Mouse (Mus musculus) liver, postnatal 0 days (tissue): ENCODE measurements around the gene Olfr90. TPM values are rescaled to one million over a fixed set of nuclear protein-coding genes. Genes with fewer than 3 reads are reported as not detected.
"Not testable (repeated sequence)": the region's sequence is repeated elsewhere in the genome, so short reads cannot be mapped to it uniquely, and the experiment has no call there.

ENCODE experiments used
- ATAC-seq: fragments of 200-750 bp; cut with Nextera tagmentation; 2 replicates; pipeline ENCODE4 v1.8.0; 2017; ENCODE audit warnings: mild to moderate bottlenecking, moderate library complexity
- DNase-seq: peaks from one replicate; pipeline ENCODE4 v3.0.0-alpha.2; 2016
- H3K27ac ChIP-seq: fragments of 300-500 bp; sonication (generic); 2 replicates; pipeline ENCODE4 v1.5.1; 2014; ENCODE audit warnings: antibody characterized with exemption, moderate library complexity, mild to moderate bottlenecking, low read depth
- H3K27me3 ChIP-seq: fragments of 300-500 bp; sonication (generic); 2 replicates; pipeline ENCODE4 v1.6.1; 2014; ENCODE audit warnings: low read length, control low read depth, mixed read lengths; ENCODE audit not compliant: insufficient read depth
- H3K36me3 ChIP-seq: fragments of 300-500 bp; sonication (generic); replicated peaks from 2 replicates; pipeline ENCODE4 v1.6.1; 2014; ENCODE audit warnings: mild to moderate bottlenecking, control low read depth, low read length, moderate library complexity, mixed read lengths; ENCODE audit not compliant: insufficient read depth
- H3K4me1 ChIP-seq: fragments of 300-500 bp; sonication (generic); 2 replicates; pipeline ENCODE4 v1.6.1; 2014; ENCODE audit warnings: antibody characterized with exemption, mild to moderate bottlenecking, control low read depth; ENCODE audit not compliant: insufficient read depth
- H3K4me2 ChIP-seq: fragments of 300-500 bp; sonication (generic); 2 replicates; pipeline ENCODE4 v1.6.1; 2014; ENCODE audit warnings: low read depth, mild to moderate bottlenecking, low read length, moderate library complexity, mixed read lengths
- H3K4me3 ChIP-seq: fragments of 300-500 bp; sonication (generic); 2 replicates; pipeline ENCODE4 v1.5.1; 2014; ENCODE audit warnings: low read depth, low read length
- H3K9ac ChIP-seq: fragments of 300-500 bp; sonication (generic); replicated peaks from 2 replicates; pipeline ENCODE4 v1.6.1; 2014; ENCODE audit warnings: mild to moderate bottlenecking, moderate library complexity
- H3K9me3 ChIP-seq: fragments of 300-500 bp; sonication (generic); 2 replicates; pipeline ENCODE4 v1.6.1; 2016; ENCODE audit warnings: mild to moderate bottlenecking, control low read depth, low read length, mixed read lengths
- CTCF ChIP-seq: sonication (generic); IDR thresholded peaks from 2 replicates; pipeline ENCODE4 v1.5.1; 2016; ENCODE audit warnings: antibody characterized with exemption, low read depth
- EP300 ChIP-seq: IDR thresholded peaks from 2 replicates; pipeline ENCODE4 v1.6.1; 2016; ENCODE audit warnings: antibody characterized with exemption, low read depth, mild to moderate bottlenecking
- WGBS: fragments of 180-500 bp; shearing (Covaris S2); extraction: QIAGEN DNeasy Blood & Tissue Kit; methylation state at CpG from one replicate; pipeline ENCODE4 v1.1.7; 2014; ENCODE audit not compliant: insufficient replicate concordance; 5-methylcytosine and 5-hydroxymethylcytosine counted together
- polyA plus RNA-seq: library from polyadenylated mRNA; unstranded; fragments of >200 nt; fragmentation: Nextera tagmentation; extraction: Ambion mirVana; gene quantifications from 2 replicates; pipeline ENCODE4 v1.2.1, GENCODE M21; 2015

The Olfr90 gene
- polyA plus RNA-seq: not detected in 2 replicates

DNA sequence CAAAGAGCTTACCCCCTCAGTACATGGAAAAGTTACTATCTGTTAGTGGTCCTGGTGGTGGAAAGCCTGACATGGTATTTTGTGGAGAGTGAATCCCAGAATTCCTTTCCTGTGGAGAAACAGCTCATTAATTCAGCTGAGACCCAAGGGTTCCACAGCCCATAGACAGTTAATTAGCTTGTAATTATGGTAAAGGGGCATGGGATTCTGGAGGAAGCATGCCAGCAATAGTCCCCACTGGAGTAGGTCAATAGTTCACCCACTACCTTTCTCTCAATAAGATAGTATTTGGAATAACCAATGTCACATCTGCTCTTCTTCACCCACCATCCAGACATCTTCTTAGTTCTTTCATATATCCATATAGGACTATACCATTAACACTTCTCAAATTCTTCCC, at the start of gene Olfr90:
Gene Olfr90 (minus strand): TSS at position 101 of the 400 bp plus-strand sequence.
- ATAC-seq (no peak), DNase-seq (no peak)
- TF ChIP-seq CTCF: no peak
- no peak for TF ChIP-seq EP300
- no peaks in the 10 kb centered on the region for H3K36me3 ChIP-seq
- no peaks in the 10 kb centered on the region for H3K9me3 ChIP-seq
- no peak within 1 kb of the TSS for H3K4me2 ChIP-seq
- H3K9ac ChIP-seq: no peak within 1 kb of the TSS
- no peak within 1 kb of the TSS for H3K4me3 ChIP-seq
- no peaks in the 10 kb centered on the region for H3K4me1 ChIP-seq
- no peak within 1 kb of the TSS for H3K27ac ChIP-seq
- no peaks in the 10 kb centered on the region for H3K27me3 ChIP-seq

GRCm38 (mm10) chr17:37131366-37131765, 43.1 kb upstream of the Olfr90 start:
- H3K36me3 ChIP-seq, H3K4me3 ChIP-seq, H3K27ac ChIP-seq, H3K27me3 ChIP-seq, DNase-seq, H3K4me1 ChIP-seq, ATAC-seq, H3K9ac ChIP-seq, H3K9me3 ChIP-seq, H3K4me2 ChIP-seq: not testable (repeated sequence)
- whole genome bisulfite sequencing: 45% methylated on average over 4 of the region's 4 CpGs

GRCm38 (mm10) chr17:37119988-37120387, 31.7 kb upstream of the Olfr90 start, which contains the start of gene Olfr92:
Gene Olfr92, minus strand, starts transcription at chr17:37120088.
- Histone ChIP-seq H3K36me3 (no peaks in the 10 kb centered on the region), H3K4me1 (no peaks in the 10 kb centered on the region), H3K27ac (no peak within 1 kb of the TSS), H3K27me3 (no peaks in the 10 kb centered on the region), H3K4me3 (no peak within 1 kb of the TSS), H3K9ac (no peak within 1 kb of the TSS), H3K4me2 (no peak within 1 kb of the TSS), H3K9me3 (no peaks in the 10 kb centered on the region)
- 73% methylated on average over 2 of the region's 2 CpGs for WGBS
- TF ChIP-seq EP300: no peak
- TF ChIP-seq CTCF: no peak
- no peak for ATAC-seq
- no peak for DNase-seq

- H3K9ac ChIP-seq: no peak within 1 kb of the TSS
- WGBS: 91% methylated on average over 1 of the region's 1 CpGs
- TF ChIP-seq CTCF (no peak), EP300 (no peak)
- H3K9me3 ChIP-seq: no peaks in the 10 kb centered on the region
- DNase-seq (no peak), ATAC-seq (no peak)
- H3K4me1 ChIP-seq: no peaks in the 10 kb centered on the region
- H3K4me2 ChIP-seq: no peak within 1 kb of the TSS
- no peak within 1 kb of the TSS for H3K27ac ChIP-seq
- H3K27me3 ChIP-seq: no peaks in the 10 kb centered on the region
- no peaks in the 10 kb centered on the region for H3K36me3 ChIP-seq
- no peak within 1 kb of the TSS for H3K4me3 ChIP-seq
These were observed 9.9 kb upstream of the Olfr90 start, which contains the start of gene Olfr91 for GRCm38 (mm10) chr17:37098178-37098577. Gene Olfr91, minus strand, starts transcription at chr17:37098278.

GRCm38 (mm10) chr17:37093289-37093688, 5.0 kb upstream of the Olfr90 start:
- no peaks in the 10 kb centered on the region for H3K4me1 ChIP-seq
- H3K36me3 ChIP-seq: no peaks in the 10 kb centered on the region
- TF ChIP-seq CTCF (no peak), EP300 (no peak)
- no peak for ATAC-seq
- H3K27me3 ChIP-seq: no peaks in the 10 kb centered on the region
- WGBS: 64% methylated on average over 5 of the region's 5 CpGs
- no peak overlapping the region for H3K9ac ChIP-seq
- no peaks in the 10 kb centered on the region for H3K9me3 ChIP-seq
- no peak overlapping the region for H3K4me3 ChIP-seq
- DNase-seq: no peak
- no peak overlapping the region for H3K4me2 ChIP-seq
- no peak overlapping the region for H3K27ac ChIP-seq

DNA sequence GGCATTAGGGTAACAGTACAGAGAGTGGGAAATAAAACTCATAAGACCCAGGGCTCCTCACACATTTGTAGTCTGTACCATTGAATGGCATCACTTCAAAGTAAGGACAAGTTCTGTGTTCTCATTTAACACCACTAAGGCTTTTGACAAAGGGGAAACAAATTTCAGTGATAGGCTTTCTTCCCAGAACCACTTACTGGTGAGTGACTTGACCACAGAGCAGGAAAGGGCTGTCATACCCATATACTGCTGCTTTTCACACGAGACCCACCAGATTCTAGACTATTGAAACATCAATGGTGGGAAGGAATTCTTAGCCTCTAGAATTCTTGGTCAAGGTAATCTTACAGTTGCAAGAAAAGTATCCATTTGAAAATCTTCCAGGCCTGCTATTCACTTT, 3.9 kb upstream of the Olfr90 start:
- H3K4me1 ChIP-seq: no peaks in the 10 kb centered on the region
- ATAC-seq (no peak), DNase-seq (no peak)
- H3K9ac ChIP-seq: no peak overlapping the region
- no peaks in the 10 kb centered on the region for H3K36me3 ChIP-seq
- H3K27me3 ChIP-seq: no peaks in the 10 kb centered on the region
- TF ChIP-seq EP300: no peak
- TF ChIP-seq CTCF: no peak
- H3K9me3 ChIP-seq: no peaks in the 10 kb centered on the region
- WGBS: 24% methylated on average over 1 of the region's 1 CpGs
- no peak overlapping the region for H3K4me2 ChIP-seq
- H3K27ac ChIP-seq: no peak overlapping the region
- H3K4me3 ChIP-seq: no peak overlapping the region

DNA sequence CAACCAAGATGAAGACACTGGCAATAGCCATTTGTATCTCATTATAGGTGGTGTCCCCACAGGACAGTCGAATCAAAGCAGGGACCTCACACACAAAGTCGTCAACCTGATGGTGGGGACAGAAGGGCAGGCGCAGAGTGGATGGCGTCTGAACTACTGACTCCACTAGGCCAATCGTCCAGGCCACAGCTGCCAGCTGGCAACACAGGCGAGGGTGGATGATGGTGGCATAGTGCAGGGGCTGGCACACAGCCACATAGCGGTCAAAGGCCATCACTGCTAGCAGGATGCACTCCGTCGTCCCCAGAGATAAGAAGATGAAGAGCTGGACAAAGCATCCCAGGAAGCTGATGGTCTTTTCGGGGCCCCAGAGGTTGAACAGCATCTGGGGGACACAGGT, 2.8 kb downstream of the Olfr90 start:
- ATAC-seq (no peak), DNase-seq (no peak)
- no peak overlapping the region for H3K4me2 ChIP-seq
- no peak overlapping the region for H3K9ac ChIP-seq
- no peaks in the 10 kb centered on the region for H3K9me3 ChIP-seq
- H3K36me3 ChIP-seq: no peaks in the 10 kb centered on the region
- TF ChIP-seq CTCF (no peak), EP300 (no peak)
- H3K27ac ChIP-seq: no peak overlapping the region
- 61% methylated on average over 10 of the region's 10 CpGs for WGBS
- no peaks in the 10 kb centered on the region for H3K27me3 ChIP-seq
- no peaks in the 10 kb centered on the region for H3K4me1 ChIP-seq
- H3K4me3 ChIP-seq: no peak overlapping the region
